In genomic region chr15:99240129-99240528, GRCm38 (mm10) we compare ENCODE assay signal across 16 mouse cellular contexts. TPM values are rescaled to one million over a fixed set of nuclear protein-coding genes. Genes with fewer than 3 reads are reported as not detected.
DNase-seq lines count a peak whose midpoint lies in the region; ATAC-seq and TF ChIP-seq lines count a peak whose summit lies in the region.
"Had no signal": no experiment of that assay in that cellular context is flagged by ENCODE, and none has a peak within 500 bp of the region (broad histone marks: within the 10 kb centered on the region; RNA-seq: fewer than 3 reads in every experiment).

No protein-coding gene starts in this region.

- no peaks in the 10 kb centered on the region for H3K9me3 ChIP-seq in heart, embryonic 16.5 days (replicated peaks; ENCODE audit: control insufficient read depth, low read length)
- H3K9me3 ChIP-seq in ES-Bruce4 (replicated peaks; ENCODE audit: control insufficient read depth, insufficient read depth, low read length, poor library complexity, severe bottlenecking), result no peaks in the 10 kb centered on the region
- H3K9me3 ChIP-seq: intestine, embryonic 15.5 days; liver, embryonic 15.5 days had no signal

- H3K27ac ChIP-seq in heart, embryonic 16.5 days (ENCODE audit: low read length), result no peak overlapping the region
- H3K27ac ChIP-seq in ES-Bruce4 (ENCODE audit: insufficient read depth, low read length), result no peak overlapping the region
- H3K27ac ChIP-seq: intestine, embryonic 15.5 days; liver, embryonic 15.5 days had no signal

- DNase-seq in heart, postnatal 36 days, result no peak
- no peak for DNase-seq in lung, adult 2 months
- DNase-seq in lung, postnatal 4 days, result no peak
- DNase-seq in testis, postnatal 14 days (ENCODE audit: low spot score), result no peak
- DNase-seq in layer of hippocampus, adult 8-10 months (ENCODE audit: low spot score in 2 of 2), result no peak
- DNase-seq: cerebellum, postnatal 36 days; gastrocnemius, postnatal 25 days; heart, postnatal 10 days had no signal

- peak; percentile 41 for TF ChIP-seq CTCF in lung, adult 2 months (IDR thresholded peaks at IDR 0.05; ENCODE audit: insufficient read depth, low read length)
- peak; percentile 57 for TF ChIP-seq CTCF in ES-Bruce4 (IDR thresholded peaks at IDR 0.05; ENCODE audit: low read depth, low read length)

- intact Hi-C loops in heart, postnatal 36 days (cut with DNase I), result loop anchor here (2.0 kb wide), 1 partner anchor 25 kb away; no protein-coding TSS in a partner anchor

- TF ChIP-seq EP300 in ES-Bruce4 (IDR thresholded peaks at IDR 0.05; ENCODE audit: insufficient read depth, low read depth, low read length), result no peak

- no peak overlapping the region for H3K4me3 ChIP-seq in heart, embryonic 16.5 days (ENCODE audit: low read length)
- no peak overlapping the region for H3K4me3 ChIP-seq in lung, adult 2 months (replicated peaks; ENCODE audit: extremely low read depth, low read depth, low read length)
- no peak overlapping the region for H3K4me3 ChIP-seq in ES-Bruce4 (ENCODE audit: low read depth, low read length)
- H3K4me3 ChIP-seq: intestine, embryonic 15.5 days; liver, embryonic 15.5 days; myocyte had no signal

- H3K4me1 ChIP-seq in heart, embryonic 16.5 days (ENCODE audit: control insufficient read depth, insufficient read depth, low read length), result no peaks in the 10 kb centered on the region
- H3K4me1 ChIP-seq in lung, adult 2 months (ENCODE audit: control insufficient read depth, insufficient read depth, low read length), result no peaks in the 10 kb centered on the region
- H3K4me1 ChIP-seq in ES-Bruce4 (ENCODE audit: control insufficient read depth, insufficient read depth, low read length), result no peaks in the 10 kb centered on the region
- H3K4me1 ChIP-seq: intestine, embryonic 15.5 days; liver, embryonic 15.5 days had no signal

- 0 out of 2 replicates have a peak, but pooled peaks have one; percentile 51 for ATAC-seq in heart, embryonic 16.5 days (replicated peaks; ENCODE audit: extremely low read depth, insufficient read depth, low FRiP score)
- ATAC-seq in megakaryocyte progenitor cell, adult 5-6 weeks (replicated peaks; ENCODE audit: poor library complexity), result peak; percentile 46; the same call in 1 of the 2 replicates
- ATAC-seq: activated CD4-positive, CD25-positive, alpha-beta regulatory T cell, adult 4 months; intestine, embryonic 15.5 days had no signal

- no peak overlapping the region for H3K4me2 ChIP-seq in heart, embryonic 16.5 days (ENCODE audit: low read depth, low read length)
- H3K4me2 ChIP-seq: intestine, embryonic 15.5 days; liver, embryonic 15.5 days had no signal

- H3K36me3 ChIP-seq in heart, embryonic 16.5 days (ENCODE audit: control insufficient read depth, insufficient read depth), result peaks cover 29% of the 10 kb centered on the region
- H3K36me3 ChIP-seq in ES-Bruce4 (ENCODE audit: control insufficient read depth, insufficient read depth, low read length, poor library complexity, severe bottlenecking), result no peaks in the 10 kb centered on the region

- WGBS in heart, embryonic 16.5 days, result 61% methylated on average over 4 of the region's 4 CpGs
- WGBS in lung, adult 2 months, result 74% methylated on average over 4 of the region's 4 CpGs

- H3K9ac ChIP-seq in heart, embryonic 16.5 days (ENCODE audit: low read length), result no peak overlapping the region
- no peak overlapping the region for H3K9ac ChIP-seq in ES-Bruce4 (ENCODE audit: low read depth, poor library complexity, severe bottlenecking)
- H3K9ac ChIP-seq: intestine, embryonic 15.5 days; liver, embryonic 15.5 days had no signal

- H3K27me3 ChIP-seq in heart, embryonic 16.5 days (ENCODE audit: control insufficient read depth, insufficient read depth, low read length), result no peaks in the 10 kb centered on the region
- H3K27me3 ChIP-seq in ES-Bruce4 (ENCODE audit: control insufficient read depth, insufficient read depth, low read length, poor library complexity, severe bottlenecking), result no peaks in the 10 kb centered on the region
- H3K27me3 ChIP-seq: intestine, embryonic 15.5 days had no signal

- TF ChIP-seq POLR2A in lung, adult 2 months (IDR thresholded peaks at IDR 0.05; ENCODE audit: borderline replicate concordance, extremely low read depth, low read depth, low read length), result no peak
- no peak for TF ChIP-seq POLR2A in ES-Bruce4 (IDR thresholded peaks at IDR 0.05; ENCODE audit: insufficient read depth, low read length)

RNA-seq across cellular contexts. Expression of gene Mcrs1, which starts 11.6 kb away (rescaled TPM):
- 155 and 163 TPM in 2 replicates for polyA plus RNA-seq in heart, embryonic 16.5 days (2015; fragmentation: Nextera tagmentation; extraction: Ambion mirVana)
- 10 to 100 TPM; 46.6 to 49.5 TPM for total RNA-seq in heart, postnatal 36 days (2021)
- polyA plus RNA-seq in lung, adult 2 months (2012; rRNA removed), result 59.2 and 65.6 TPM in 2 replicates
- polyA plus RNA-seq in ES-Bruce4 (2011; ENCODE audit: insufficient read depth, insufficient read length, low read depth, missing spikeins), result 76.2 and 84.9 TPM in 2 replicates
- 37.8 and 41.4 TPM in 2 replicates for total RNA-seq in megakaryocyte progenitor cell, adult 5-6 weeks (2015)
- total RNA-seq in megakaryocyte progenitor cell, adult 5-6 weeks (2017), result 28.2 and 39.7 TPM in 2 replicates
- 10 to 100 TPM; 69.6 to 85.0 (median 73.3) TPM for total RNA-seq in layer of hippocampus, adult 8-10 months (2022)

RNA-seq across cellular contexts. Expression of gene Kcnh3, which starts 15.5 kb away (rescaled TPM):
- polyA plus RNA-seq in heart, embryonic 16.5 days (2015; fragmentation: Nextera tagmentation; extraction: Ambion mirVana), result 1.3 TPM in 2 replicates
- total RNA-seq in heart, postnatal 36 days (2021), result under 1 TPM; 0.08 to 0.19 TPM
- polyA plus RNA-seq in lung, adult 2 months (2012; rRNA removed), result 4.8 and 5.0 TPM in 2 replicates
- polyA plus RNA-seq in ES-Bruce4 (2011; ENCODE audit: insufficient read depth, insufficient read length, low read depth, missing spikeins), result 0.99 and 1.3 TPM in 2 replicates
- total RNA-seq in megakaryocyte progenitor cell, adult 5-6 weeks (2015), result not detected in 2 replicates
- not detected in 2 replicates for total RNA-seq in megakaryocyte progenitor cell, adult 5-6 weeks (2017)
- total RNA-seq in layer of hippocampus, adult 8-10 months (2022), result 10 to 100 TPM; 77.9 to 90.0 (median 86.8) TPM
- total RNA-seq: gastrocnemius, postnatal 25 days; megakaryocyte-erythroid progenitor cell, adult 5-6 weeks had no signal
- polyA plus RNA-seq: activated CD4-positive, CD25-positive, alpha-beta regulatory T cell, adult 4 months had no signal

RNA-seq across cellular contexts. Expression of gene Prpf40b, which starts 54.8 kb away (rescaled TPM):
- polyA plus RNA-seq in heart, embryonic 16.5 days (2015; fragmentation: Nextera tagmentation; extraction: Ambion mirVana), result 36.0 and 46.6 TPM in 2 replicates
- 10 to 100 TPM; 20.4 to 24.3 TPM for total RNA-seq in heart, postnatal 36 days (2021)
- polyA plus RNA-seq in lung, adult 2 months (2012; rRNA removed), result 68.1 and 76.5 TPM in 2 replicates
- polyA plus RNA-seq in ES-Bruce4 (2011; ENCODE audit: insufficient read depth, insufficient read length, low read depth, missing spikeins), result 42.8 and 51.2 TPM in 2 replicates
- total RNA-seq in megakaryocyte progenitor cell, adult 5-6 weeks (2015), result 7.8 and 11.0 TPM in 2 replicates
- 8.1 and 10.3 TPM in 2 replicates for total RNA-seq in megakaryocyte progenitor cell, adult 5-6 weeks (2017)
- 100 to 1,000 TPM in 1 of 4 experiments, 10 to 100 TPM in 3; 93.1 to 117 (median 99.9) TPM for total RNA-seq in layer of hippocampus, adult 8-10 months (2022)

RNA-seq across cellular contexts. Expression of gene Fam186b, which starts 55.6 kb away (rescaled TPM):
- 0.13 and 0.16 TPM in 2 replicates for polyA plus RNA-seq in heart, embryonic 16.5 days (2015; fragmentation: Nextera tagmentation; extraction: Ambion mirVana)
- not detected for total RNA-seq in heart, postnatal 36 days (2021)
- 0.05 TPM in 1 of 2 replicates, not detected in the other for polyA plus RNA-seq in lung, adult 2 months (2012; rRNA removed)
- not detected in 2 replicates for polyA plus RNA-seq in ES-Bruce4 (2011; ENCODE audit: insufficient read depth, insufficient read length, low read depth, missing spikeins)
- not detected in 2 replicates for total RNA-seq in megakaryocyte progenitor cell, adult 5-6 weeks (2015)
- total RNA-seq in megakaryocyte progenitor cell, adult 5-6 weeks (2017), result not detected in 2 replicates
- total RNA-seq in layer of hippocampus, adult 8-10 months (2022), result 1 to 10 TPM in 3 of 4 experiments, under 1 TPM in 1; 0.61 to 2.6 (median 1.6) TPM
- total RNA-seq: gastrocnemius, postnatal 25 days; megakaryocyte-erythroid progenitor cell, adult 5-6 weeks had no signal
- polyA plus RNA-seq: liver, embryonic 15.5 days had no signal

Comparison
In these comparisons a context has a peak if more than half of its experiments do, and no peak if none do; other contexts are left out.
1. RNA of gene Kcnh3, which starts 15.5 kb away (total RNA-seq): 77.9 to 90.0 TPM in layer of hippocampus, adult 8-10 months; 0.08 to 0.19 TPM in heart, postnatal 36 days and not detected in megakaryocyte progenitor cell, adult 5-6 weeks; every median in the first group is over 10 times any median in the second.